Mouse (Mus musculus) cortical plate, adult 2 months (tissue): Measurements from ENCODE around the gene Ttc7.

Experiments
- CTCF ChIP-seq: fragments of 200-500 bp; IDR thresholded peaks from 2 replicates; pipeline ENCODE4 v1.5.1; 2011; ENCODE audit warnings: mild to moderate bottlenecking, control low read depth, low read length; ENCODE audit not compliant: insufficient read depth; ENCODE audit errors: extremely low read depth
- POLR2A ChIP-seq: fragments of 200-500 bp; IDR thresholded peaks from 2 replicates; pipeline ENCODE4 v1.6.1; 2011; ENCODE audit warnings: mild to moderate bottlenecking, low read length, control low read depth; ENCODE audit not compliant: insufficient read depth; ENCODE audit errors: extremely low read depth

- TF ChIP-seq POLR2A (no peak), CTCF (no peak)
Observed at GRCm38 (mm10) chr17:87283055-87283754, 519 bp downstream of the Ttc7 start.
